Mouse (Mus musculus) G1E-ER4 (cell line): ENCODE results near the gene Tril. TPM values are rescaled to one million over a fixed set of nuclear protein-coding genes. Genes with fewer than 3 reads are reported as not detected.

Experiments
- GATA1 ChIP-seq: IDR thresholded peaks from one replicate; pipeline ENCODE4 v1.8.0; 2012; ENCODE audit warnings: low read length, inconsistent platforms
- polyA plus RNA-seq: library from polyadenylated mRNA; stranded (reverse); fragments of >175 nt; gene quantifications from 2 replicates; pipeline ENCODE4 v1.2.3, GENCODE M21; 2012

Gene Tril
- polyA plus RNA-seq, 1 experiment, result not detected

DNA sequence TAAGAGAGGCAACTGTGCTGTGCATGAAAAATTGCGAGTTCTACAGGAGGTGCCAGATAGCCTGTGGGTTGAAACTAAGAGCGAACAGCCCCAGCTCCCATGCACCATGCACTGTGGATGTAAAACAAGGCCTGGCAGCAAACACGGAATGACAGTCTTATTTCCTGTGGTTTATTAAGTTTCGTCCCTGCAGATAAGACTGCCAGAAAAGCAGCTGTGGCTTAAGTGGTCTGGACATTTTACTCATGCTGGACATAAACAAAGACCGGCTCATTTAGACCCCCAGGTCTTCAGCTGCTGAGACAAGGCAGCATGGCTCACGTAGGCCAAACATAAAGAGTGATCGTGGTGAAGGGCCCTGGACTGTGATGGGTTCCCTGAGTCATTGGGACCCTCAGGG lies 4.9 kb downstream of the Tril start:
- no peak for TF ChIP-seq GATA1

DNA sequence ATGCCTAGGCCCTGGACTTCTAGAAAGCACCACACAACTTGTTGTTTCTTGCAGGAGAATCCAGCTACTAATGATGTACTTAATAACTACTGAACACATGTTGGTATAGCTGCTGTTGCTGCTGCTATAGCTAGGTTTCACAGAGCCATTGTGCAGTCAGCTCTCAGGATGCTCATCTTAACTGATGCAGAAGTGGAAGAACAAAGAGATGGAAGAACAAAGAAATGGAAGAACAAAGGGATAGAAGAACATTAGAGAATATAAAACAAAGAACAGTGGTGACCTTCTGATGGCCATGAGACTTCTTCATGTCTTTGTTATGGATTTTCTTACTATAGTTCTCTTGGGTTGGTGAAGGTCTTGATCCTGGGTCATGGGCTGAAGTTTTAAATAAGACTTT lies 6.4 kb downstream of the Tril start:
- TF ChIP-seq GATA1, result no peak

DNA sequence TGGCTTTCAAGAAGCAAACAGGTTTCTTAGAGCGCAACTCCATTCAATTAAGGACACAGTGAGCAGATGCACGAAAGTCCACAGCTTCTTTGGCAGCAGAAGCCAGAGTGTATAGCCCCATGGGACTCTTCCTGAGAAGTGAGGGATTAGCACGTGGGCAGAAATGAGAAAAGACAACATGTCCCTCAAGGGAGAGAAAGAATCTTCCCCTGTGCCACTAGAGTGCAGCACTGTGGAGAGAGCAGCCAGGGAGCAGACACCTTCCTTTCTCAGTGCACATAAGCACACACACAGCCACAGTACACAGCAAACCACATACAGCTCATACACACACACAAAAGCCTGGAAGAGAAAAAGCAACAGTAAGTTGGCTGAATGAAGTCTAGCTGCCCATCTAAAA lies 8.4 kb downstream of the Tril start:
- TF ChIP-seq GATA1, result no peak

DNA sequence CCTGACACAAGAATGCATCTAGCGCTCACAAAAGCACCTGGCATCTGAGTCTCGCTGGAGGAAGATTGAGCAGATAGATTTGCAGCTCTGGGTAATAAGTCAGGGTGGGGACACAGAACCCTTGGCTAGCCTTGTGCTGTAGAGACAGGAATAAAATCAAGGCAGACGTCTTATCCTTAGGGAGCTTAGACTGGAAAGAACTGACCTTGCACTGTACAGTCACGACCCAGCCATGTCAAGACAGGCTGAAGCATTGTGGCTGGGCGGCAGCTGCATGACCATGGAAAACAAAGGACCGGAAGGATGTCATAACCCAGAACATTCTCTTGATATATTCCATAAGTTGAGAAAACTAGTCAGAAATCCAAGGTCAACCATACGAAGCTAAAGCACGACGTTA lies 11.8 kb downstream of the Tril start:
- TF ChIP-seq GATA1, result no peak

DNA sequence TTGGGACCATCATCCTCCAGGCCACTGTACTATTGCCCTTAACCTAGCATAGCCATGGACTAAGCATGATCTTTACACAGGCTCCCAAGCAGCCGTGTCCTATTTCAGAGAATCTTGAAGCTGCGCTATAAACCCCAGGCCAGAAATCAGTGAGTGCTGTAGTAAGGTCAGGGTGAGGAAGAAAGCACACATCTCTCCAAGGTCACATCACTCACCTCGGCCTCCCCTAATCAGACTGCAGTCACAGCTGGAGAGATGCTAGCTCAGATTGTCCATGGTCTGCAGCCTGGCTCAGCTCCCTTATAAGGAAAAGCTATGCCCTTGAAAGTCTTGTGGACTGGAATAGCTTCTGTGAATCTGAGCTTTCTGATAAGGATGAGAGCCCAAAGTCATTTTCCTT lies 13.4 kb downstream of the Tril start:
- no peak for TF ChIP-seq GATA1

- no peak for TF ChIP-seq GATA1
Measured at GRCm38 (mm10) chr6:53806591-53807023, 14.0 kb downstream of the Tril start.

GRCm38 (mm10) chr6:53806021-53806420 lies 14.6 kb downstream of the Tril start:
- no peak for TF ChIP-seq GATA1

- TF ChIP-seq GATA1, result no peak
Measured at GRCm38 (mm10) chr6:53804145-53804544, 16.5 kb downstream of the Tril start.

GRCm38 (mm10) chr6:53803551-53803950 lies 17.1 kb downstream of the Tril start:
- no peak for TF ChIP-seq GATA1

GRCm38 (mm10) chr6:53801893-53802286 lies 18.7 kb downstream of the Tril start:
- TF ChIP-seq GATA1, result no peak

DNA sequence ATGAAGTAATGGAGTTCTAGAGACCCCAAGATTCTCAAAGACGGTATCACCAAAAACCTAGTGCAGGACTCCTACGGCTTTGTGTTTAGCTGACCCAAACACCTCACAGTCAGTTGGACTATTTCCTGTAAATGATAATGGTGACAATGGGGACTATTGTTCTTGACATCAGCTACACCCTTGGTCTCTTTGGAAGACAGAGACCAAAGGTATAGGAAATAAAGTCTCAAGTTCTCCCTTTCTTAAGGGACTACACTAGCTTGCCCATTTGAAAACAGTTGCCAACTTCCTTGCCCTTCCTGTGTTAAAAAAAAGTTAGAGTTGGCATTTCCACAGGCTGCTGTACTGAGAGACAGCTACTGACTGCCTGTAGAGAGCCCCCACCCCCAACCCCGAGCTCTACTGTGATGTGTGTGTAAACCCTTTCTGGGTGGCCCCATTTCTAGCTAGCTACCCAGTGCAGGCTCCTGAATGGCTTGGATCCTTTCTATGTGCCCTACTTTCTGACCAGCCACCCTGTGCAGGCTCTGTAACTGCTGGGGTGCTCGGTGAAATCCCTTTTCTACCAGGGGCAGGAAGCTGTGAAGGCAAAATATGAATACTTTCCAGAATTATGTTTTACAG lies 19.2 kb downstream of the Tril start:
- no peak for TF ChIP-seq GATA1

GRCm38 (mm10) chr6:53798865-53799264 lies 21.8 kb downstream of the Tril start:
- TF ChIP-seq GATA1, result no peak

DNA sequence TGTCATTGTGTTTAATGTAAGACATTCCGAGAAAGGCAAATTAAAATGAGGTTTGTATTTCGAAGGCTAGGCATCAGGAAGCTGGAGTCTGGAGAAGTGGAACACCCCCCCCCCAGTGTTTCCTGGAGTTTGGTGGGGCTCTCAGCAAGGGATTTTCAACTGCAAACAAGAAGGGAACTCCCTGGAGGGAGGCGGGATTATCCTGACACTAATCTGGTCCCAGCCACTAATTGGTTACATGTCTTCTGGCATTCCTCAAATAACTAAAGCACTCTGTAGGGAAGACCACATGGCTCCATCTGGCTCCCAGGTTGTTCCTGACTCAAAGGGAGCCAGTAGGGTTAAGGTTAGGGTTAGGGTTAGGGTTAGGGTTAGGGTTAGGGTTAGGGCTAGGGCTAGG lies 23.8 kb downstream of the Tril start:
- TF ChIP-seq GATA1, result no peak

DNA sequence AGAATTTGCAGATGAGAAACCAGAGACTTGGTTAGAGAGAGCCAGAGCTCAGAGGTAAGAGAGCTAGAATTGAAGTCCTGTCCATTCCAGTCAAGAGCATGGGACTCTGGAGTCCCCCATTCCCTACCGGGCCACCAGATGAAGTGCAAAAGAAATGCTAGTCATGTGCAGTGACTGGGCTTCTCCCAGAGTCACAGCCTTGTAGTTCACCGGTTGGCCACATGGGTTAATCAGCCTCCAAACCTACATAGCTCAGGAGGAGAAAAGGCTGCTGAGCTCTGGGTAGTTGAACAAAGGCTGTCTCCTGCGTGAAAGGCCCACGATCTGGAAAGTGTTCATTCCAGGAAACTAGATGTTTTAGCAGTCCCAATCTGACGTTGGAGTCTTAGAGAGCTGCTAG lies 24.8 kb downstream of the Tril start:
- no peak for TF ChIP-seq GATA1

DNA sequence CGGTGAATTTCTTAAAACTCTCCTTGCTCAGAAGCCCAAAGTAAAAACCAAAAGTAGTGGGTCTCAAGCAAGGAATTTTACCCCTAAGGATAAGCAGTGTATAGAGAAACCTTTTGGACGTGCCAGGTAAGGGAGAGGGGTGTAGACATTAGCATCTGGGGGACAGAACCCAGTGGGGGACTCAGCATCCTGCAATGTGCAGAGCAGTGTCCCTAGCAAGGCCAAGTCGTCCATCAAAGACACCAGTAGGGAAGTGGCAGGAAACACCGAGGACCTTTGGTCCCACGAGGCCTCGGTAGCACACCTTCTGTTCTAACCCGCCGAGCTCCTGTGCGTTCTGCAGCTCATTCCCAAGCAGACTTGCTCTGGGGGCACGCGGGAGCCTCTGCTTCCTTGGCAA lies 25.6 kb downstream of the Tril start:
- TF ChIP-seq GATA1, result no peak

DNA sequence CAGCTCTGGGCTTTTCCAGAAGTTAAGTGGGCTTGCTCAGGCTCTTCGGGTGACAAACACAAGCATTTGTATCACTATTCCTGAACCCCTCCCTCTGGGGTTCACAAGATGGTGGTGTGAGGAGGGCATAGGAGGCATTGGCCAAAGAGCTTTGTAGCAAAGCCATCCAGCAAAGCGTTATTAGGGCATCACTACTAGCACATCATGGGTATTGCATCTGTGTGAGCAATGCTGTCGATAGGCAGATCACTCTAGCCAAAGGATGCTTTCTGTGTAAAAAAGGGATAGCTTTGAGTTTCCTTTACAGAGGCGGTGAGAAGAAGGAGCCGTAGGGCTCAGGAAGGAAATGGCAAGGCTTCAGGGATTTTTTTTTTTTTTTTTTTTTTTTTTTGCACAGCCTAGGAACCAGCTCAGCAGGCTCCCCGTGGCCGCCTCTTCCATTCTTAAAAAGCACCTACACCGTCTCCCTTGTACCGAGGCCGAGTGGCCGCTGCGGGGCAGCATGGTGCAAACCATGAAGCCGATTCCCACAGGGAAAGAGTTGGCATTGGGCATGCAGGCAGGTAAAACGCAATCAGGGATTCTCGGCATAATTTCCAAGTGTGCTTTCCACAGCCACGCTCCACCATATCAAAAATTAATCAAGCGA lies 26.2 kb downstream of the Tril start:
- TF ChIP-seq GATA1, result no peak

- TF ChIP-seq GATA1, result no peak
Measured at GRCm38 (mm10) chr6:53782880-53783539, 37.6 kb downstream of the Tril start.
